Mouse (Mus musculus) limb, embryonic 12.5 days (tissue): ENCODE data around the gene Cmtr1. TPM values are rescaled to one million over a fixed set of nuclear protein-coding genes. Genes with fewer than 3 reads are reported as not detected.
"Not testable (repeated sequence)": the region's sequence is repeated elsewhere in the genome, so short reads cannot be mapped to it uniquely, and the experiment has no call there.

Experiments used
- ATAC-seq: fragments of 200-750 bp; cut with Nextera tagmentation; 2 replicates; pipeline ENCODE4 v1.8.0; 2017; ENCODE audit warnings: low read depth, moderate TSS enrichment; ENCODE audit not compliant: insufficient number of reproducible peaks, insufficient read depth, low FRiP score, low TSS enrichment
- H3K27ac ChIP-seq: fragments of 300-500 bp; sonication (generic); 2 replicates; pipeline ENCODE4 v1.5.1; 2016; ENCODE audit warnings: mild to moderate bottlenecking, moderate library complexity
- H3K27me3 ChIP-seq: fragments of 300-500 bp; sonication (generic); 2 replicates; pipeline ENCODE4 v1.6.1; 2016; ENCODE audit warnings: mild to moderate bottlenecking, moderate library complexity
- H3K36me3 ChIP-seq: fragments of 300-500 bp; sonication (generic); 2 replicates; pipeline ENCODE4 v1.6.1; 2016; ENCODE audit warnings: mild to moderate bottlenecking, moderate library complexity
- H3K4me1 ChIP-seq: fragments of 300-500 bp; sonication (generic); replicated peaks from 2 replicates; pipeline ENCODE4 v1.6.1; 2016
- H3K4me2 ChIP-seq: fragments of 300-500 bp; sonication (generic); 2 replicates; pipeline ENCODE4 v1.6.1; 2016; ENCODE audit warnings: mild to moderate bottlenecking, moderate library complexity
- H3K4me3 ChIP-seq: fragments of 300-500 bp; sonication (generic); replicated peaks from 2 replicates; pipeline ENCODE4 v1.5.1; 2016; ENCODE audit warnings: mild to moderate bottlenecking
- H3K9ac ChIP-seq: fragments of 300-500 bp; sonication (generic); replicated peaks from 2 replicates; pipeline ENCODE4 v1.6.1; 2016; ENCODE audit warnings: mild to moderate bottlenecking, moderate library complexity
- H3K9me3 ChIP-seq: fragments of 300-500 bp; sonication (generic); 2 replicates; pipeline ENCODE4 v1.6.1; 2016; ENCODE audit warnings: mild to moderate bottlenecking, moderate library complexity
- WGBS: fragments of 180-500 bp; shearing (Covaris S2); methylation state at CpG from one replicate; pipeline ENCODE4 v1.1.7; 2016; 5-methylcytosine and 5-hydroxymethylcytosine counted together
- polyA plus RNA-seq: library from polyadenylated mRNA; unstranded; fragments of >200 nt; fragmentation: Nextera tagmentation; extraction: Ambion mirVana; gene quantifications from 2 replicates; pipeline ENCODE4 v1.2.1, GENCODE M21; 2016

The Cmtr1 gene
- polyA plus RNA-seq, 1 experiment from 2014 or later: 147 TPM

- no peak overlapping the region for H3K4me3 ChIP-seq
- H3K27ac ChIP-seq: 0 out of 2 replicates have a peak overlapping the region, but pooled peaks have one; percentile 7
- H3K4me1 ChIP-seq: peaks cover 60% of the 10 kb centered on the region
These were observed 46.7 kb downstream of the Cmtr1 start for GRCm38 (mm10) chr17:29706981-29707545.

GRCm38 (mm10) chr17:29708783-29709182, 48.4 kb downstream of the Cmtr1 start:
- H3K9me3 ChIP-seq: no peaks in the 10 kb centered on the region
- no peak overlapping the region for H3K4me2 ChIP-seq
- H3K4me1 ChIP-seq: peaks cover 71% of the 10 kb centered on the region
- ATAC-seq: no peak
- peaks cover 8% of the 10 kb centered on the region for H3K36me3 ChIP-seq
- 72% methylated on average over 5 of the region's 5 CpGs for WGBS
- no peak overlapping the region for H3K4me3 ChIP-seq
- no peak overlapping the region for H3K9ac ChIP-seq
- no peak overlapping the region for H3K27ac ChIP-seq
- H3K27me3 ChIP-seq: no peaks in the 10 kb centered on the region

More at GRCm38 (mm10) chr17:29706981-29707545, 46.7 kb downstream of the Cmtr1 start:
- Histone ChIP-seq H3K9me3 (no peaks in the 10 kb centered on the region), H3K27me3 (no peaks in the 10 kb centered on the region), H3K9ac (no peak overlapping the region), H3K4me2 (no peak overlapping the region), H3K36me3 (peaks cover 25% of the 10 kb centered on the region)
- 23% methylated on average over 5 of the region's 5 CpGs for WGBS
- no peak for ATAC-seq

- Histone ChIP-seq H3K4me1 (peaks cover 72% of the 10 kb centered on the region), H3K4me2 (no peak overlapping the region), H3K9ac (no peak overlapping the region), H3K36me3 (peaks cover 6% of the 10 kb centered on the region), H3K4me3 (no peak overlapping the region), H3K27ac (0 out of 2 replicates have a peak overlapping the region, but pooled peaks have one; percentile 29), H3K9me3 (no peaks in the 10 kb centered on the region), H3K27me3 (no peaks in the 10 kb centered on the region)
- WGBS: 52% methylated on average over 11 of the region's 11 CpGs
- ATAC-seq: no peak
These were observed 50.2 kb downstream of the Cmtr1 start for GRCm38 (mm10) chr17:29710562-29711044.

- H3K36me3 ChIP-seq: peaks cover 6% of the 10 kb centered on the region
- ATAC-seq: no peak
- no peaks in the 10 kb centered on the region for H3K27me3 ChIP-seq
- 53% methylated on average over 19 of the region's 19 CpGs for whole genome bisulfite sequencing
- H3K27ac ChIP-seq: peak overlapping the region; percentile 29; the same call in 1 of the 2 replicates
- peak overlapping the region; percentile 5; the same call in 1 of the 2 replicates for H3K4me2 ChIP-seq
- H3K4me3 ChIP-seq: no peak overlapping the region
- peaks cover 77% of the 10 kb centered on the region for H3K4me1 ChIP-seq
- H3K9me3 ChIP-seq: no peaks in the 10 kb centered on the region
- H3K9ac ChIP-seq: no peak overlapping the region
These were observed 50.8 kb downstream of the Cmtr1 start for GRCm38 (mm10) chr17:29711076-29711744.

- ATAC-seq: no peak
- H3K9ac ChIP-seq: no peak overlapping the region
- no peaks in the 10 kb centered on the region for H3K27me3 ChIP-seq
- peak overlapping the region; percentile 31; the same call in 1 of the 2 replicates for H3K27ac ChIP-seq
- H3K4me2 ChIP-seq: peak overlapping the region; percentile 5; the same call in 1 of the 2 replicates
- no peak overlapping the region for H3K4me3 ChIP-seq
- 42% methylated on average over 8 of the region's 8 CpGs for WGBS
- H3K4me1 ChIP-seq: peaks cover 73% of the 10 kb centered on the region
- peaks cover 6% of the 10 kb centered on the region for H3K36me3 ChIP-seq
- H3K9me3 ChIP-seq: no peaks in the 10 kb centered on the region
These were observed 51.5 kb downstream of the Cmtr1 start for GRCm38 (mm10) chr17:29711745-29712431.

- Histone ChIP-seq H3K4me2 (no peak overlapping the region), H3K27me3 (no peaks in the 10 kb centered on the region), H3K4me1 (peaks cover 67% of the 10 kb centered on the region), H3K36me3 (peaks cover 6% of the 10 kb centered on the region), H3K9ac (no peak overlapping the region), H3K9me3 (no peaks in the 10 kb centered on the region), H3K27ac (0 out of 2 replicates have a peak overlapping the region, but pooled peaks have one; percentile 19), H3K4me3 (no peak overlapping the region)
- 34% methylated on average over 7 of the region's 7 CpGs for WGBS
- no peak for ATAC-seq
These were observed 52.2 kb downstream of the Cmtr1 start for GRCm38 (mm10) chr17:29712565-29712964.

GRCm38 (mm10) chr17:29713734-29714133, 53.3 kb downstream of the Cmtr1 start:
- H3K9ac ChIP-seq, H3K4me2 ChIP-seq, H3K27me3 ChIP-seq, H3K4me3 ChIP-seq, ATAC-seq, H3K27ac ChIP-seq, H3K36me3 ChIP-seq, H3K9me3 ChIP-seq: not testable (repeated sequence)
- H3K4me1 ChIP-seq: peaks cover 55% of the 10 kb centered on the region
- 98% methylated on average over 4 of the region's 4 CpGs for WGBS

- Histone ChIP-seq H3K4me2 (peak within 1 kb of the TSS; percentile 81), H3K4me3 (peak within 1 kb of the TSS; percentile 54), H3K27me3 (no peaks in the 10 kb centered on the region), H3K9me3 (no peaks in the 10 kb centered on the region), H3K4me1 (peaks cover 23% of the 10 kb centered on the region), H3K9ac (peak within 1 kb of the TSS; percentile 65), H3K36me3 (peaks cover 6% of the 10 kb centered on the region), H3K27ac (peak within 1 kb of the TSS; percentile 57; the same call in 1 of the 2 replicates)
- ATAC-seq: peak; percentile 87
- 6% methylated on average over 41 of the region's 41 CpGs for WGBS
These were observed 56.5 kb downstream of the Cmtr1 start, which contains the start of gene Ccdc167 for GRCm38 (mm10) chr17:29716732-29717445. Gene Ccdc167, minus strand, starts transcription at chr17:29717044.

- Histone ChIP-seq H3K4me2 (no peak overlapping the region), H3K36me3 (peaks cover 6% of the 10 kb centered on the region), H3K27ac (no peak overlapping the region), H3K4me1 (peaks cover 10% of the 10 kb centered on the region), H3K9ac (no peak overlapping the region), H3K9me3 (no peaks in the 10 kb centered on the region), H3K4me3 (no peak overlapping the region), H3K27me3 (no peaks in the 10 kb centered on the region)
- ATAC-seq: no peak
- WGBS: 91% methylated on average over 8 of the region's 8 CpGs
These were observed 58.3 kb downstream of the Cmtr1 start for GRCm38 (mm10) chr17:29718660-29719059.

GRCm38 (mm10) chr17:29719628-29720575, 59.5 kb downstream of the Cmtr1 start:
- H3K4me2 ChIP-seq: no peak overlapping the region
- H3K36me3 ChIP-seq: no peaks in the 10 kb centered on the region
- no peaks in the 10 kb centered on the region for H3K9me3 ChIP-seq
- H3K27me3 ChIP-seq: no peaks in the 10 kb centered on the region
- no peak overlapping the region for H3K27ac ChIP-seq
- H3K4me1 ChIP-seq: peaks cover 10% of the 10 kb centered on the region
- WGBS: 76% methylated on average over 13 of the region's 13 CpGs
- no peak for ATAC-seq
- no peak overlapping the region for H3K9ac ChIP-seq
- no peak overlapping the region for H3K4me3 ChIP-seq
